Mouse (Mus musculus): ENCODE results near the gene Fbxl18.

- TF ChIP-seq CTCF (IDR thresholded peaks at IDR 0.05; ENCODE audit: extremely low read depth, insufficient read depth, low read length) (no peak), POLR2A (IDR thresholded peaks at IDR 0.05; ENCODE audit: extremely low read depth, insufficient read depth, low read length) (no peak)
Measured at GRCm38 (mm10) chr5:142850916-142851680, 44.1 kb downstream of the Fbxl18 start.
